In genomic region chr17:34068864-34069263, GRCm38 (mm10) we compare ENCODE assay signal across 23 mouse cellular contexts. TPM values are rescaled to one million over a fixed set of nuclear protein-coding genes. Genes with fewer than 3 reads are reported as not detected.
DNase-seq lines count a peak whose midpoint lies in the region; ATAC-seq lines count a peak whose summit lies in the region.
"Had no signal": no experiment of that assay in that cellular context is flagged by ENCODE, and none has a peak within 500 bp of the region (broad histone marks: within the 10 kb centered on the region; RNA-seq: fewer than 3 reads in every experiment).

No protein-coding gene starts in this region.

- no peak overlapping the region for H3K4me3 ChIP-seq in embryonic facial prominence, embryonic 14.5 days (ENCODE audit: low read depth, low read length)
- H3K4me3 ChIP-seq in embryonic facial prominence, embryonic 10.5 days, result no peak overlapping the region
- H3K4me3 ChIP-seq: embryonic facial prominence, embryonic 13.5 days; erythroblast, embryonic 14.5 days; hindbrain, embryonic 13.5 days; intestine, embryonic 15.5 days had no signal

- no peaks in the 10 kb centered on the region for H3K9me3 ChIP-seq in embryonic facial prominence, embryonic 14.5 days (ENCODE audit: control insufficient read depth, low read length)
- no peaks in the 10 kb centered on the region for H3K9me3 ChIP-seq in embryonic facial prominence, embryonic 10.5 days
- H3K9me3 ChIP-seq: embryonic facial prominence, embryonic 13.5 days; hindbrain, embryonic 13.5 days; intestine, embryonic 15.5 days had no signal

- no peak overlapping the region for H3K4me2 ChIP-seq in embryonic facial prominence, embryonic 14.5 days (ENCODE audit: low read depth, low read length)
- H3K4me2 ChIP-seq: embryonic facial prominence, embryonic 13.5 days; hindbrain, embryonic 13.5 days; intestine, embryonic 15.5 days had no signal

- ATAC-seq in embryonic facial prominence, embryonic 14.5 days (ENCODE audit: low read depth), result 0 out of 2 replicates have a peak, but pooled peaks have one; percentile 39
- ATAC-seq in common myeloid progenitor, adult 5-6 weeks (replicated peaks; ENCODE audit: low read depth, poor library complexity, severe bottlenecking), result peak; percentile 33
- ATAC-seq in hematopoietic stem cell, adult 5-6 weeks (replicated peaks in 1 of 2; ENCODE audit: insufficient read depth in 1 of 2, low FRiP score in 2 of 2, low TSS enrichment in 1 of 2, low read depth in 1 of 2, poor library complexity in 2 of 2, severe bottlenecking in 2 of 2), result peak; percentile 35 to 62; a peak in 3 of 4 replicates
- ATAC-seq: forebrain, embryonic 16.5 days; hindbrain, postnatal 0 days; intestine, embryonic 15.5 days had no signal

- H3K9ac ChIP-seq in embryonic facial prominence, embryonic 14.5 days (ENCODE audit: low read depth, low read length), result no peak overlapping the region
- H3K9ac ChIP-seq: embryonic facial prominence, embryonic 13.5 days; hindbrain, embryonic 13.5 days; intestine, embryonic 15.5 days had no signal

- WGBS in embryonic facial prominence, embryonic 14.5 days, result 51% methylated on average over 3 of the region's 3 CpGs
- 64% methylated on average over 3 of the region's 3 CpGs for WGBS in embryonic facial prominence, embryonic 10.5 days

- H3K4me1 ChIP-seq in embryonic facial prominence, embryonic 14.5 days (ENCODE audit: control insufficient read depth, insufficient read depth, low read length), result no peaks in the 10 kb centered on the region
- no peaks in the 10 kb centered on the region for H3K4me1 ChIP-seq in embryonic facial prominence, embryonic 10.5 days
- H3K4me1 ChIP-seq: embryonic facial prominence, embryonic 13.5 days; hindbrain, embryonic 13.5 days; intestine, embryonic 15.5 days had no signal

- peak; percentile 19 for DNase-seq in embryonic facial prominence, embryonic 14.5 days (ENCODE audit: low spot score)
- no peak for DNase-seq in embryonic facial prominence, embryonic 10.5 days (ENCODE audit: low spot score)
- DNase-seq in cerebellum, postnatal 36 days, result no peak
- DNase-seq in neural tube, embryonic 10.5 days (ENCODE audit: extremely low spot score, low spot score), result no peak
- DNase-seq in heart, adult 11 months, result no peak
- DNase-seq: adrenal gland, adult 2 months; adrenal gland, postnatal 25 days; cerebellum, adult 2 months; cerebellum, postnatal 10 days; gastrocnemius, postnatal 14 days; heart, postnatal 10 days; heart, postnatal 4 days had no signal

- H3K27me3 ChIP-seq in embryonic facial prominence, embryonic 14.5 days (replicated peaks; ENCODE audit: control insufficient read depth, insufficient read depth, low read length), result no peaks in the 10 kb centered on the region
- H3K27me3 ChIP-seq in embryonic facial prominence, embryonic 10.5 days (replicated peaks; ENCODE audit: low read depth, poor library complexity, severe bottlenecking), result no peaks in the 10 kb centered on the region
- H3K27me3 ChIP-seq: CH12.LX; hindbrain, embryonic 13.5 days; intestine, embryonic 15.5 days had no signal

- H3K36me3 ChIP-seq in embryonic facial prominence, embryonic 14.5 days (ENCODE audit: control insufficient read depth, insufficient read depth, low read length), result 0 out of 2 replicates have a peak, but pooled peaks cover 3% of the 10 kb centered on the region
- no peaks in the 10 kb centered on the region for H3K36me3 ChIP-seq in embryonic facial prominence, embryonic 10.5 days (replicated peaks)
- H3K36me3 ChIP-seq: embryonic facial prominence, embryonic 13.5 days; intestine, embryonic 15.5 days had no signal

- H3K27ac ChIP-seq in embryonic facial prominence, embryonic 14.5 days (replicated peaks; ENCODE audit: low read depth, low read length), result no peak overlapping the region
- H3K27ac ChIP-seq in embryonic facial prominence, embryonic 10.5 days (replicated peaks), result no peak overlapping the region
- H3K27ac ChIP-seq: embryonic facial prominence, embryonic 13.5 days; hindbrain, embryonic 13.5 days; hindbrain, postnatal 0 days; intestine, embryonic 15.5 days had no signal

RNA-seq across cellular contexts. Expression of gene H2-Oa, which starts 23.3 kb away (rescaled TPM):
- 0.36 and 0.76 TPM in 2 replicates for polyA plus RNA-seq in embryonic facial prominence, embryonic 14.5 days (2014; fragmentation: Nextera tagmentation; extraction: Ambion mirVana)
- polyA plus RNA-seq in embryonic facial prominence, embryonic 10.5 days (2016; fragmentation: Nextera tagmentation; extraction: Ambion mirVana), result 0.31 and 0.69 TPM in 2 replicates
- total RNA-seq in common myeloid progenitor, adult 5-6 weeks (2017), result 7.8 and 10.5 TPM in 2 replicates
- 9.2 and 16.9 TPM in 2 replicates for total RNA-seq in hematopoietic stem cell, adult 5-6 weeks (2017)
- total RNA-seq: gastrocnemius, adult 18-20 months; gastrocnemius, postnatal 14 days; heart, postnatal 4 days; hindbrain, postnatal 0 days had no signal
- polyA plus RNA-seq: heart, embryonic 14.5 days; hindbrain, embryonic 13.5 days had no signal

RNA-seq across cellular contexts. Expression of gene Col11a2, which starts 29.6 kb away (rescaled TPM):
- polyA plus RNA-seq in embryonic facial prominence, embryonic 14.5 days (2014; fragmentation: Nextera tagmentation; extraction: Ambion mirVana), result 53.9 and 64.3 TPM in 2 replicates
- polyA plus RNA-seq in embryonic facial prominence, embryonic 10.5 days (2016; fragmentation: Nextera tagmentation; extraction: Ambion mirVana), result 1.0 and 1.2 TPM in 2 replicates
- 4.1 and 10.4 TPM in 2 replicates for total RNA-seq in common myeloid progenitor, adult 5-6 weeks (2017)
- total RNA-seq in hematopoietic stem cell, adult 5-6 weeks (2017), result 2.4 and 2.9 TPM in 2 replicates

RNA-seq across cellular contexts. Expression of gene Rxrb, which starts 37.3 kb away (rescaled TPM):
- polyA plus RNA-seq in embryonic facial prominence, embryonic 14.5 days (2014; fragmentation: Nextera tagmentation; extraction: Ambion mirVana), result 26.0 and 29.2 TPM in 2 replicates
- polyA plus RNA-seq in embryonic facial prominence, embryonic 10.5 days (2016; fragmentation: Nextera tagmentation; extraction: Ambion mirVana), result 44.7 and 47.9 TPM in 2 replicates
- 34.1 and 36.3 TPM in 2 replicates for total RNA-seq in common myeloid progenitor, adult 5-6 weeks (2017)
- 41.2 and 51.3 TPM in 2 replicates for total RNA-seq in hematopoietic stem cell, adult 5-6 weeks (2017)

RNA-seq across cellular contexts. Expression of gene Slc39a7, which starts 37.4 kb away (rescaled TPM):
- polyA plus RNA-seq in embryonic facial prominence, embryonic 14.5 days (2014; fragmentation: Nextera tagmentation; extraction: Ambion mirVana), result 118 and 125 TPM in 2 replicates
- 167 and 177 TPM in 2 replicates for polyA plus RNA-seq in embryonic facial prominence, embryonic 10.5 days (2016; fragmentation: Nextera tagmentation; extraction: Ambion mirVana)
- 70.5 and 100 TPM in 2 replicates for total RNA-seq in common myeloid progenitor, adult 5-6 weeks (2017)
- total RNA-seq in hematopoietic stem cell, adult 5-6 weeks (2017), result 60.8 and 96.9 TPM in 2 replicates

RNA-seq across cellular contexts. Expression of gene H2-Ke6, which starts 41.0 kb away (rescaled TPM):
- polyA plus RNA-seq in embryonic facial prominence, embryonic 14.5 days (2014; fragmentation: Nextera tagmentation; extraction: Ambion mirVana), result 41.3 and 46.1 TPM in 2 replicates
- 41.4 and 44.8 TPM in 2 replicates for polyA plus RNA-seq in embryonic facial prominence, embryonic 10.5 days (2016; fragmentation: Nextera tagmentation; extraction: Ambion mirVana)
- 43.8 and 60.6 TPM in 2 replicates for total RNA-seq in common myeloid progenitor, adult 5-6 weeks (2017)
- total RNA-seq in hematopoietic stem cell, adult 5-6 weeks (2017), result 81.8 and 89.3 TPM in 2 replicates
